Mouse (Mus musculus) heart, embryonic 11.5 days (tissue): Measurements from ENCODE around the gene Nr4a2. TPM values are rescaled to one million over a fixed set of nuclear protein-coding genes. Genes with fewer than 3 reads are reported as not detected.

ENCODE experiments used
- ATAC-seq: fragments of 200-750 bp; cut with Nextera tagmentation; replicated peaks from 2 replicates; pipeline ENCODE4 v1.8.0; 2017; ENCODE audit warnings: moderate library complexity; ENCODE audit not compliant: insufficient number of reproducible peaks, low FRiP score, low TSS enrichment
- H3K27ac ChIP-seq: fragments of 300-500 bp; sonication (generic); 2 replicates; pipeline ENCODE4 v1.5.1; 2014; ENCODE audit warnings: mild to moderate bottlenecking, low read depth, low read length
- H3K27me3 ChIP-seq: fragments of 300-500 bp; sonication (generic); 2 replicates; pipeline ENCODE4 v1.6.1; 2014; ENCODE audit warnings: mild to moderate bottlenecking, low read length, mixed read lengths; ENCODE audit not compliant: control insufficient read depth, insufficient read depth
- H3K36me3 ChIP-seq: fragments of 300-500 bp; sonication (generic); 2 replicates; pipeline ENCODE4 v1.6.1; 2014; ENCODE audit warnings: mild to moderate bottlenecking, low read length, moderate library complexity, mixed read lengths; ENCODE audit not compliant: control insufficient read depth, insufficient read depth
- H3K4me1 ChIP-seq: fragments of 300-500 bp; sonication (generic); 2 replicates; pipeline ENCODE4 v1.6.1; 2014; ENCODE audit warnings: low read length; ENCODE audit not compliant: control insufficient read depth, insufficient read depth
- H3K4me2 ChIP-seq: fragments of 300-500 bp; sonication (generic); 2 replicates; pipeline ENCODE4 v1.6.1; 2014; ENCODE audit warnings: mild to moderate bottlenecking, moderate library complexity
- H3K4me3 ChIP-seq: fragments of 300-500 bp; sonication (generic); 2 replicates; pipeline ENCODE4 v1.5.1; 2014; ENCODE audit warnings: low read depth, low read length
- H3K9ac ChIP-seq: fragments of 300-500 bp; sonication (generic); 2 replicates; pipeline ENCODE4 v1.6.1; 2014; ENCODE audit warnings: mild to moderate bottlenecking, low read depth, low read length, moderate library complexity
- H3K9me3 ChIP-seq: fragments of 300-500 bp; sonication (generic); replicated peaks from 2 replicates; pipeline ENCODE4 v1.6.1; 2016; ENCODE audit warnings: low read length; ENCODE audit not compliant: control insufficient read depth
- WGBS: fragments of 180-500 bp; shearing (Covaris S2); extraction: QIAGEN DNeasy Blood & Tissue Kit; methylation state at CpG from one replicate; pipeline ENCODE4 v1.1.7; 2014; ENCODE audit not compliant: insufficient replicate concordance; 5-methylcytosine and 5-hydroxymethylcytosine counted together
- polyA plus RNA-seq: library from polyadenylated mRNA; unstranded; fragments of >200 nt; fragmentation: Nextera tagmentation; extraction: Ambion mirVana; gene quantifications from 2 replicates; pipeline ENCODE4 v1.2.1, GENCODE M21; 2014

The Nr4a2 gene
- polyA plus RNA-seq, 1 experiment from 2014 or later: 2.8 TPM

DNA sequence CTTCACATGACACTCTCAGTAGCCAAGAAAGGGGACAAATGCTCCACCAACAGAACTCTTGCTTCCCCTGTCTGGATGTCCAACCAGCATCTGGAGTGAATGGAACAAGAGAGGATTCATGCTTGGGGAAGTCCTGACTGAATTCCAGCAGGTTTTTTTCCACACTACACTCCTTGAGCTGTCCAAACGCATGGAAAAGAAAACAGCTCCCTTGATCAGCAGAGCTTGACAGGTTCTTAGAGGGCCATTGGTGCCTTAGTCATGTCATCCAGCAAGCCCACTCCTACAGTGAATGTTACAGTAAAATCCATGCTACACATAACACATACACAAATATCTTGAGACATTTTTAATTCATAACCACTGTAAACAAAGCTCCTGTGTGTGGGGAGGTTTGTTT is 60.3 kb downstream of the Nr4a2 start:
- Histone ChIP-seq H3K27ac (no peak overlapping the region), H3K4me2 (no peak overlapping the region), H3K4me3 (no peak overlapping the region), H3K27me3 (no peaks in the 10 kb centered on the region), H3K4me1 (no peaks in the 10 kb centered on the region), H3K9me3 (no peaks in the 10 kb centered on the region), H3K9ac (no peak overlapping the region), H3K36me3 (no peaks in the 10 kb centered on the region)
- WGBS: 54% methylated on average over 1 of the region's 1 CpGs
- no peak for ATAC-seq

Other genes starting within 250 kb of the Nr4a2 start
- gene Gpd2, start 113.6 kb upstream of the Nr4a2 start, polyA plus RNA-seq: 16.9 and 17.3 TPM in 2 replicates